Mouse (Mus musculus): ENCODE results near the gene Cdh15. TPM values are rescaled to one million over a fixed set of nuclear protein-coding genes. Genes with fewer than 3 reads are reported as not detected.

Gene Cdh15
- polyA plus RNA-seq, 1 experiment from 2014 or later = 0.17 TPM

- peaks cover 86% of the 10 kb centered on the region for H3K27me3 ChIP-seq (replicated peaks)
- no peaks in the 10 kb centered on the region for H3K36me3 ChIP-seq
- no peak overlapping the region for H3K9ac ChIP-seq
- no peaks in the 10 kb centered on the region for H3K9me3 ChIP-seq (replicated peaks)
- H3K4me2 ChIP-seq = no peak overlapping the region
- WGBS (ENCODE audit: insufficient replicate concordance) = 71% methylated on average over 4 of the region's 4 CpGs
- ATAC-seq = no peak
- H3K4me1 ChIP-seq = peaks cover 8% of the 10 kb centered on the region
- H3K4me3 ChIP-seq = no peak overlapping the region
- H3K27ac ChIP-seq = no peak overlapping the region
These were observed 2.1 kb upstream of the Cdh15 start for GRCm38 (mm10) chr8:122845662-122846061.

GRCm38 (mm10) chr8:122849152-122849910 lies 1.6 kb downstream of the Cdh15 start:
- no peak overlapping the region for H3K4me2 ChIP-seq
- WGBS (ENCODE audit: insufficient replicate concordance) = 63% methylated on average over 7 of the region's 11 CpGs
- no peak overlapping the region for H3K9ac ChIP-seq
- H3K27ac ChIP-seq = no peak overlapping the region
- H3K4me1 ChIP-seq = peaks cover 8% of the 10 kb centered on the region
- no peak for ATAC-seq
- no peak overlapping the region for H3K4me3 ChIP-seq
- H3K27me3 ChIP-seq (replicated peaks) = peaks cover 94% of the 10 kb centered on the region
- no peaks in the 10 kb centered on the region for H3K36me3 ChIP-seq
- H3K9me3 ChIP-seq (replicated peaks) = no peaks in the 10 kb centered on the region

GRCm38 (mm10) chr8:122850641-122851240 lies 3.0 kb downstream of the Cdh15 start:
- no peaks in the 10 kb centered on the region for H3K36me3 ChIP-seq
- H3K27ac ChIP-seq = no peak overlapping the region
- peaks cover 98% of the 10 kb centered on the region for H3K27me3 ChIP-seq (replicated peaks)
- no peak overlapping the region for H3K4me3 ChIP-seq
- H3K4me2 ChIP-seq = no peak overlapping the region
- peaks cover 8% of the 10 kb centered on the region for H3K4me1 ChIP-seq
- no peak for ATAC-seq
- WGBS (ENCODE audit: insufficient replicate concordance) = 52% methylated on average over 3 of the region's 3 CpGs
- no peak overlapping the region for H3K9ac ChIP-seq
- H3K9me3 ChIP-seq (replicated peaks) = no peaks in the 10 kb centered on the region

GRCm38 (mm10) chr8:122851692-122852545 lies 4.2 kb downstream of the Cdh15 start:
- H3K27me3 ChIP-seq (replicated peaks) = peaks cover 97% of the 10 kb centered on the region
- 62% methylated on average over 12 of the region's 12 CpGs for WGBS (ENCODE audit: insufficient replicate concordance)

GRCm38 (mm10) chr8:122852546-122852905 lies 4.8 kb downstream of the Cdh15 start:
- no peak overlapping the region for H3K4me3 ChIP-seq
- no peaks in the 10 kb centered on the region for H3K9me3 ChIP-seq (replicated peaks)
- H3K36me3 ChIP-seq = no peaks in the 10 kb centered on the region
- H3K27ac ChIP-seq = no peak overlapping the region
- WGBS (ENCODE audit: insufficient replicate concordance) = 38% methylated on average over 1 of the region's 1 CpGs
- no peak for ATAC-seq
- no peak overlapping the region for H3K9ac ChIP-seq
- H3K4me2 ChIP-seq = no peak overlapping the region
- peaks cover 97% of the 10 kb centered on the region for H3K27me3 ChIP-seq (replicated peaks)
- H3K4me1 ChIP-seq = peaks cover 8% of the 10 kb centered on the region

More at GRCm38 (mm10) chr8:122851692-122852545, 4.2 kb downstream of the Cdh15 start:
- Histone ChIP-seq H3K4me2 (no peak overlapping the region), H3K9me3 (replicated peaks) (no peaks in the 10 kb centered on the region), H3K9ac (no peak overlapping the region), H3K4me3 (no peak overlapping the region), H3K36me3 (no peaks in the 10 kb centered on the region), H3K27ac (no peak overlapping the region), H3K4me1 (peaks cover 8% of the 10 kb centered on the region)
- no peak for ATAC-seq

- ATAC-seq = no peak
- H3K27ac ChIP-seq = no peak overlapping the region
These were observed 5.6 kb downstream of the Cdh15 start for GRCm38 (mm10) chr8:122853340-122853771.

GRCm38 (mm10) chr8:122854388-122854787 lies 6.6 kb downstream of the Cdh15 start:
- Histone ChIP-seq H3K27ac (no peak overlapping the region), H3K27me3 (replicated peaks) (peaks cover 89% of the 10 kb centered on the region), H3K9me3 (replicated peaks) (no peaks in the 10 kb centered on the region), H3K36me3 (no peaks in the 10 kb centered on the region), H3K4me2 (no peak overlapping the region), H3K9ac (no peak overlapping the region), H3K4me1 (no peaks in the 10 kb centered on the region; the same call in 1 of the 2 replicates), H3K4me3 (no peak overlapping the region)
- no peak for ATAC-seq
- WGBS (ENCODE audit: insufficient replicate concordance) = 60% methylated on average over 7 of the region's 7 CpGs

More at GRCm38 (mm10) chr8:122853340-122853771, 5.6 kb downstream of the Cdh15 start:
- Histone ChIP-seq H3K4me2 (no peak overlapping the region), H3K4me1 (peaks cover 3% of the 10 kb centered on the region), H3K27me3 (replicated peaks) (peaks cover 94% of the 10 kb centered on the region), H3K9me3 (replicated peaks) (no peaks in the 10 kb centered on the region), H3K9ac (no peak overlapping the region), H3K4me3 (no peak overlapping the region), H3K36me3 (no peaks in the 10 kb centered on the region)
- 35% methylated on average over 11 of the region's 11 CpGs for WGBS (ENCODE audit: insufficient replicate concordance)

GRCm38 (mm10) chr8:122855123-122855522 lies 7.4 kb downstream of the Cdh15 start:
- ATAC-seq = no peak
- Histone ChIP-seq H3K36me3 (no peaks in the 10 kb centered on the region), H3K4me3 (no peak overlapping the region), H3K4me2 (no peak overlapping the region), H3K27ac (no peak overlapping the region), H3K9ac (no peak overlapping the region), H3K9me3 (replicated peaks) (no peaks in the 10 kb centered on the region), H3K4me1 (peaks cover 6% of the 10 kb centered on the region), H3K27me3 (replicated peaks) (peaks cover 82% of the 10 kb centered on the region)
- 69% methylated on average over 4 of the region's 4 CpGs for WGBS (ENCODE audit: insufficient replicate concordance)

- Histone ChIP-seq H3K4me3 (no peak overlapping the region), H3K36me3 (no peaks in the 10 kb centered on the region), H3K27ac (no peak overlapping the region), H3K4me2 (no peak overlapping the region), H3K9me3 (replicated peaks) (no peaks in the 10 kb centered on the region), H3K9ac (no peak overlapping the region), H3K4me1 (peaks cover 9% of the 10 kb centered on the region), H3K27me3 (replicated peaks) (peaks cover 82% of the 10 kb centered on the region)
- ATAC-seq = peak; percentile 37; the same call in 1 of the 2 replicates
- WGBS (ENCODE audit: insufficient replicate concordance) = 66% methylated on average over 8 of the region's 8 CpGs
These were observed 8.5 kb downstream of the Cdh15 start for GRCm38 (mm10) chr8:122856288-122856687.

GRCm38 (mm10) chr8:122859843-122860242 lies 12.1 kb downstream of the Cdh15 start:
- no peak overlapping the region for H3K27ac ChIP-seq
- H3K4me3 ChIP-seq = no peak overlapping the region
- H3K4me2 ChIP-seq = no peak overlapping the region
- peaks cover 12% of the 10 kb centered on the region for H3K4me1 ChIP-seq
- H3K27me3 ChIP-seq (replicated peaks) = peaks cover 61% of the 10 kb centered on the region
- H3K9me3 ChIP-seq (replicated peaks) = no peaks in the 10 kb centered on the region
- H3K9ac ChIP-seq = no peak overlapping the region
- ATAC-seq = no peak
- H3K36me3 ChIP-seq = no peaks in the 10 kb centered on the region
- WGBS (ENCODE audit: insufficient replicate concordance) = 38% methylated on average over 13 of the region's 13 CpGs

- Histone ChIP-seq H3K9me3 (replicated peaks) (no peaks in the 10 kb centered on the region), H3K4me3 (0 out of 2 replicates have a peak overlapping the region, but pooled peaks have one; percentile 7), H3K4me1 (peaks cover 12% of the 10 kb centered on the region), H3K9ac (no peak overlapping the region), H3K4me2 (peak overlapping the region; percentile 27), H3K36me3 (no peaks in the 10 kb centered on the region), H3K27ac (no peak overlapping the region), H3K27me3 (replicated peaks) (peaks cover 44% of the 10 kb centered on the region)
- no peak for ATAC-seq
- 62% methylated on average over 26 of the region's 26 CpGs for WGBS (ENCODE audit: insufficient replicate concordance)
These were observed 17.0 kb downstream of the Cdh15 start for GRCm38 (mm10) chr8:122864719-122865129.

- Histone ChIP-seq H3K4me3 (no peak overlapping the region), H3K9ac (no peak overlapping the region), H3K27me3 (replicated peaks) (peaks cover 41% of the 10 kb centered on the region), H3K36me3 (no peaks in the 10 kb centered on the region), H3K4me2 (peak overlapping the region; percentile 27; the same call in 1 of the 2 replicates), H3K27ac (no peak overlapping the region), H3K9me3 (replicated peaks) (no peaks in the 10 kb centered on the region), H3K4me1 (peaks cover 12% of the 10 kb centered on the region)
- 70% methylated on average over 10 of the region's 10 CpGs for WGBS (ENCODE audit: insufficient replicate concordance)
- no peak for ATAC-seq
These were observed 17.7 kb downstream of the Cdh15 start for GRCm38 (mm10) chr8:122865441-122865840.

All from liver, embryonic 12.5 days (tissue).